Mouse (Mus musculus) ovary, postnatal 14 days (tissue): ENCODE results near the gene Med12l.
A peak's percentile ranks its signal among the peaks of the same experiment; 100 is the strongest.
"Not testable (repeated sequence)": the region's sequence is repeated elsewhere in the genome, so short reads cannot be mapped to it uniquely, and the experiment has no call there.

Source experiments
- DNase-seq: peaks from one replicate; pipeline ENCODE4 v3.0.0; 2022; ENCODE audit warnings: low spot score

Gene Med12l

DNA sequence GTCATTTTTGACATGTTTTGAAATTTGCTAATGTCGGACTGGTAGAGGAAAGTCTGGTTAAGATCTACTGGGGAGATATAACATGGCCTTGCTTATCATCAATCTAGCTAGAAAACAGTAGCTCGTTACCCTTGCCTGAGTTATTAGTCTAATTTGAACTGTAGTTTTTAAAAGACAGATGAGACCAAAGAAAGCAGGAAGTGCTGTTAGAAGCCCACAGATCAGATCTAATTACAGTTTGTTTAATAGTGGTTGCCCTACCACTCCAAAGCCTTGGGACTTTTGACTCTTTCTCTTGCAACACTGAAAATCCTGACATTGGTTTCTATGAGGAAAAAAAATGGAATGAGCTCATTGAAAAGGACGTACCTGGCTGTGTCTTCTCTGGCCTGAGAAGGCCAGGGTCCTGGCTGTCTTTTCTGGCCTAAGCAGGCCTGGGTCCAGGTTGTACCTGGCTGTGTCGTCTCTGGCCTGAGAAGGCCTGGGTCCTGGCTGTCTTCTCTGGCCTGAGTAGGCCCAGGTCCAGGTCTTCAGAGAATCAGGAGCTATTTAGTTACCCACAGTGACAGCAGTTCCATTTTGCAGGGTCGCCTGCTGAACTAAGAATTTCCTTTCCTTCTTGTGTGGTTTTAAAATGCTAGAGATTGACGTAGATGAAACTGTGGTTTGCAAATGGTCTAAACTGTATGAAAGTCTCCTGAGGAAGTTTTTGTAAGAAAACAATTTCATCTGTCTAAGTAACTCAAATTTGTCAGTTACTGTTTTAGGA, 95.8 kb downstream of the Med12l start, which contains the start of gene Gpr171:
Gpr171 (minus strand) TSS at position 604 of the 769 bp plus-strand sequence.
- DNase-seq = no peak

DNA sequence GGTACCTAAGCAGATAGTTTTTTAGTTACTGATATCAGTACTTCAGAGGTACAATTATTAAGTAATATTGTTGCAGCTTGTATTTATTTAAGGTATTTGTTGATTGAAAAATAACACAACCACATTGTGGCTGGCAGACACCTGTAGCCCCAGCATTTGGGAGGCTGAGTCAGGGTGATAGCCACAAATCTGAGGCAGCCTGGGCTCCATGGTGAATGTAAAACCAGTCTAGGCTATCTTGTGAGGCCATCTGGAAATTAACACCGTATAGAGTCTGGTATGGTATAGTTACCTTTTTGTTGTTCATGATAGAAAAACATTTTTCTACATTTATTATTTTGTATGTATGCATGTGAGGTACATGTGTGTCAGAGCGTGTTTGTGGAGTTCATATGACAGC, 96.5 kb downstream of the Med12l start:
- no peak for DNase-seq

- no peak for DNase-seq
Measured at GRCm38 (mm10) chr3:59104462-59104861, 98.8 kb downstream of the Med12l start.

DNA sequence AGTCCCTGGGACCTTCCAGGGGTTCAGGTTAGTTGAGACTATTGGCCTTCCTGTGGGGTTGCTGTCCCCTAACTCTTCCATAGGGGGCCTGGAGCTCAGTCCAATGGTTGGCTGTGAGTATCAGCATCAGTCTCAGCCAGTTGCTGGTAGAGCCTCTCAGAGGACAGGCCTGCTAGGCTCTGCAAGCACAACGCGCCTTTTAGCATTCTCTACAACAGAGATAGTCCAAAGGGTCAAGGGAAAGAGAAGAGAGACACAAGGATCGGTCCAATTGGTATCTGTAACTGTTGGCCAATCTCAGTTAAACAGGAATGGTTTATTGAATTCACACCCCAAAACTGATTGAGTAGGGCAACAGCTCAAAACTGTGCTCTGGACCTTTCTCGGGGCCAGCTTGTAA, 101.8 kb downstream of the Med12l start:
- DNase-seq = no peak

DNA sequence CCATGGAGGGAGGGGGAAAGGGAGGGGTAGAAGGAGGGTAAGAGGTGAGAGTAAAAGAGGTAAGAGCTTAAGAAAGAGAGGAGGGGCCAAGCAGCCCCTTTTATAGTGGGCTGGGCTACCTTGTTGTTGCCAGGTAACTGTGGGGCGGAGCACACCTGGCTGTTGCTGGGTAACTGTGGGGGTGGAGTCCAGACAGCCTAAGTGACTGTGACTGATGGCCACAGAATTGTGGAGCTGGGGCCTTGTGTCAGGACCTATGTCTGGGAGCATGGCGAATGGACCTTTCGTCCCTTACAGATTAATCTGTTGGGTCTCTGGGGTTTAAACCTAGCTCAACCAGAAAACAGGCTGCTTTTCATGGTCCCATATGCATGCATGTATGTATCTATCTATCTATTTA, 104.2 kb downstream of the Med12l start:
- not testable (repeated sequence) for DNase-seq

GRCm38 (mm10) chr3:59111944-59112343, 106.3 kb downstream of the Med12l start:
- DNase-seq = no peak

DNA sequence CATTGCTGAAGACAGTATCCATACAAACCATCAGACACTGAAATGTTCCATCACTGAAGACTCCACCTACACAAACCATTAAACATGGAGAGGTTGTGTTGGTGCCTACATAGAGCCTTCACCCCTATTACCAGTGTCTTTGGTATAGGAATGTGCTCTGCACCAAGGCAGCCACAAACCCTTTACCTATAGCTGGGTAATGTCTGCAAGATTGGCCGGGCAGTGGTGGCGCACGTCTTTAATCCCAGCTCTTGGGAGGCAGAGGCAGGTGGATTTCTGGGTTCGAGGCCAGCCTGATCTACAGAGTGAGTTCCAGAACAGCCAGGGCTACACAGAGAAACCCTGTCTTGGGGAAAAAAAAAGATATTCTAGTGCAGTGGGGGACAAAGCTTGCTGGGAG, 107.7 kb downstream of the Med12l start:
- DNase-seq = not testable (repeated sequence)

DNA sequence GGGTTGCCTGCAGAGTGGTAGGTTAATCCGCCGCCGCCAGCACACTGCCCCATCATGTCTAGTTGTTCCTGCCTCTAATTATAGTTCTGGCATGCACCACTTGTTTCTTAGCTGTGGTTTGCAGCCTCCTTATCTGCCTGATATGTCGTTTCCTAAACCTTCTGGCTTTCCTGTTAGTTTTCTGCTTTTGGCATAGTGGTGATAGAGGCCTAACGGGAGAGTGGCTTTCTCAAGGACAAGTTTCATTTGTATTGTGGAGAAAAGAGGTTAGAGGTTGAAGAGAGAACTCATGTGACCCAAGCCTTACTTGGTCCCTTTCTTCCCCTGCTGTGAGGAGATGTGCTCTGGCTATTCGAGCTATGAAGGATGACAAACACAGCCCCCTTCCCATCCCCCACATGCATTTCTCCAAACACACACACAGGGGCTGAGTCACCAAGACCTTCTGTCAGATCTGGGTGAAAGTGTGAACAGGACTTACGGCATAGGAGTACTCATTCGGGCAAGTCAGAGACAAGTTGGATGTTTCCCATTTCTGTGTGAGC, 108.4 kb downstream of the Med12l start:
- no peak for DNase-seq

- DNase-seq = peak; percentile 3
Measured at GRCm38 (mm10) chr3:59121067-59121730, 115.6 kb downstream of the Med12l start.

DNA sequence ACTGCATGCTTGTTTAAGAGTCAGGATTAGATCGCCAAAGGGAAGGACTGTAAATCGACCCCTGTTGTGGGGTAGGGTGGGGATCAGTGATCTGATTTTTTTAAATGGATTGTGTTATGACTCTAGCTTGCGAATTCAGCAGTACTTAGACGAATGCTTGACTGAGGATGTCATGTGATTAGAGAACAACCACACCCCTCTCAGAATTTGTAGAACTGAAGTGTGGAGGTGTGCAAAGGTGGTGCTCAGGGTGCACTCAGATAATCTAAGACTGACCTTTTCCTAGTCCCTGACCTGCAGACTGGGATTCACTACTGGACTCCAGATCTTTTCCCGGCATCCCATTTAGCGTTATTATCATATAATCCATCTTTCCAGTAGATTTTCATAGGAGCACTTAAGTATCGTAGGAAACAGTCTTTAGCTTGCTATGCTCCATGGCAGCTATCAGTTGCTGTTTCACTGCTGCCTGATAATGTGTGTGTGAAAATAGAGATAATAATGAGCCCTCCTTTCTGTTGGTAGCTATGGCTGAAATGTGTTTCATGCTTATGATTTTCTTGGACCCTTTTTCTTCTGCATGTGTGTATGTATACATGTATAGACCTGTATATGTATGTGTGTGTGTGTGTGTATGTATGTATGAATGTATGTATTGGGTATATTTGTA, 116.3 kb downstream of the Med12l start:
- DNase-seq = no peak

GRCm38 (mm10) chr3:59125022-59125421, 119.4 kb downstream of the Med12l start:
- no peak for DNase-seq

- no peak for DNase-seq
Measured at GRCm38 (mm10) chr3:59125783-59126555, 120.3 kb downstream of the Med12l start.

GRCm38 (mm10) chr3:59128681-59129080, 123.1 kb downstream of the Med12l start:
- no peak for DNase-seq

DNA sequence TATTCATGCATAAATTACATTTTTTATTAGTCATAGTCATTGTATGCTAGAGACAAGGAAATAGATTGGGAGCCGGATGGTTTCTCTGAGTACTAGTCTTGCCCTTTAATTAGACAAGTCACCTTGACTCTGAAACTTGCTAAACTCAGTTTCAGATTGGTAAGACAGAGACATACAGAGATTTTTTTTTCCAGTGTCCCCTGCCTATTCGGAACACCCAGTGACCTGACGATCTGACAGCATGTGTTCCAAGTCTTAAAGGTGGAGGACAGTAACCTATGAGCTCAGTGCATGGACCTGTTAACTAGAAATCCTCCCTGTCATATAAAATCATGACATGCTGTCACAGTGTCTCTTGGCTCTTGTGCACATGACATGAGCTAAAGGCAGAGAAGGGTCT, 123.9 kb downstream of the Med12l start:
- DNase-seq = no peak

DNA sequence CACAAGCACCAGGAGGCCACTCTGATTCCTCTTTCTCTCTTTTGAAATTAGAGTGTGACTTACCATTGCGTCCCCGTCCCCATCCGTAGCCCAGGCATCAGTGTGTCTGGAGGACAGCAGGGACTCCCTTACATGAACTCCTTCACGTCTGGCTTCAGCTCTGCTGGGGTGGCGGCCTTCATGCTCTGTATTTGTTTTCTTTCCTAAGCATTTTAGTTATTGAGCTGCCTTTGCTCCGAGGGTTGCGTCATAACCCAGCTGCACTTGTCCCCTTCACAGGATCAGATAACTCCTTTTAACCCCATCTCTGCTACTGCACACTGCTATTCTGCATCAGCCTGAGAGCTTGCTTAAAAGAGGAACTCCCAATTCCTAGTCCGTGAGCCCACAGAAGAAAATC, 124.8 kb downstream of the Med12l start:
- no peak for DNase-seq

GRCm38 (mm10) chr3:59131081-59131480, 125.5 kb downstream of the Med12l start:
- no peak for DNase-seq

DNA sequence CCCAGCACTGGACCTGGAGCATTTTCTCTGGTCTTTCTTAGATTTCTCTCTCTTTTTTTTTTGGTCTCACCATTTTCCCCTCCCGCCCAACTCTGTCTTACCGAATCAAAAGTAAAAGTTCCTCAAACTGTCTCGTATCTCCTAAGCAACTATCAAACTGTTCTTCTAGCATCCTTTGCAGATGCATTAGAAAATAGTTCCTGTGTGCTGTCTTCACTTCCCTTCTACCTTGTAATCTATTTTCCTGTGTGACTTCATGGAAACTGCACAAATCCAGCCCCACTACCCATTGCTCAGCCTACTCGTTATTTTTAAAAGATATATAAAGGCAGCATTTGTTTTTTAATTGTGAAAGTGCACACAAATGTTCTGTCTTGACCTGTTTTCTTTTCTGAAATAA, 126.3 kb downstream of the Med12l start:
- no peak for DNase-seq

- DNase-seq = no peak
Measured at GRCm38 (mm10) chr3:59133189-59133588, 127.6 kb downstream of the Med12l start.

GRCm38 (mm10) chr3:59135911-59136653, 130.5 kb downstream of the Med12l start:
- DNase-seq = no peak

DNA sequence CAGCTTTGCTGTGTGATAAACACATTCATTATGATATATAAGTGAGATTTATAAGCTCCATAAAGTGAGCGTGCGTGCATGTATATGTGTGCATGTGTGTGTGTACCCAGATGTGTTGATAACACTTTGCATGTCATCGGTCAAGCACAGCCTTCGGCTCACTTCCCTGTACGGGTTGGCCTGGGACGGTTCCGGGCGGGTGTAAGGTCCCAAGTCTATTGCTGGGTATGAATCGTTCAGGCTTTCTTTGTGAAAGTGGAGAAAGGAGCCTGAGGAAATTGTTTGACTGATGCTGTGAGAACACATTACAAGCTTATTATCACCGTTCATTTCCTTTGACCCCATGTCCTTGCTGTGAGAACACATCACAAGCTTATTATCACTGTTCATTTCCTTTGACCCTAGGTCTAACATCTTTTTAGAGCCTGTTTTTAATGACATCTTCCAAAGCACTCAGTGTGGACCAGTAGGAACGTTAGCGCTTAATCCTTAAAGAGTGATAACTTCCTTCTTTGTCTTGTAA, 133.4 kb downstream of the Med12l start:
- no peak for DNase-seq

DNA sequence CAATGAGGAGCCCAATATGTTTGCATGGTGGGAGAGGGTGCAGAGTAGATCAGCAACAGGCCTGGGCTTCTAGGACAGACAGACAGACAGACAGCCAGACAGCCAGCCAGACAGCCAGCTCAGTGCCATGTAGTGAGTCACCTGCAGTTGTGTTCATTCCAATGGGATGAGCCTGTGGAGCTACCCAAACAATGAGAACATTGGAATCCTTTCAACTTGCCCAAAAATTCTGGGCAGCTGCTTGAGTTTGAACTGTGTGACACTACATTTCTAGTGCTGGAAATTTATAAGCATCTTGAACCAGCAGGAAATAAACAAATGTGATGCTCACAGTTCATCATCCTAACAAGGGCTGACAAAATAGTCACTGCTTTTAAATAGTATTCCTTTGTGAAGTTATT, 134.0 kb downstream of the Med12l start:
- no peak for DNase-seq
